Mouse (Mus musculus): ENCODE data around the gene Emsy.
A peak's percentile ranks its signal among the peaks of the same experiment; 100 is the strongest.

The Emsy gene

GRCm38 (mm10) chr7:98575651-98576239 is 80.8 kb downstream of the Emsy start:
- no peak for DNase-seq

GRCm38 (mm10) chr7:98574771-98575191 is 81.8 kb downstream of the Emsy start:
- no peak for DNase-seq

GRCm38 (mm10) chr7:98574271-98574670 is 82.3 kb downstream of the Emsy start:
- no peak for DNase-seq

- DNase-seq: peak; percentile 54 to 73
Observed at GRCm38 (mm10) chr7:98573231-98573781, 83.3 kb downstream of the Emsy start.

- no peak for DNase-seq
Observed at GRCm38 (mm10) chr7:98572223-98572868, 84.2 kb downstream of the Emsy start.

- DNase-seq: peak; percentile 47 to 52
Observed at GRCm38 (mm10) chr7:98570824-98571505, 85.6 kb downstream of the Emsy start.

- no peak for DNase-seq
Observed at GRCm38 (mm10) chr7:98567056-98567455, 89.5 kb downstream of the Emsy start.

GRCm38 (mm10) chr7:98564607-98565364 is 91.8 kb downstream of the Emsy start:
- no peak for DNase-seq

- no peak for DNase-seq
Observed at GRCm38 (mm10) chr7:98563991-98564390, 92.6 kb downstream of the Emsy start.

GRCm38 (mm10) chr7:98562966-98563365 is 93.6 kb downstream of the Emsy start:
- DNase-seq: no peak

- DNase-seq: no peak
Observed at GRCm38 (mm10) chr7:98562186-98562585, 94.4 kb downstream of the Emsy start.

- no peak for DNase-seq
Observed at GRCm38 (mm10) chr7:98561556-98562164, 94.9 kb downstream of the Emsy start.

GRCm38 (mm10) chr7:98558128-98558921 is 98.3 kb downstream of the Emsy start:
- DNase-seq: no peak

GRCm38 (mm10) chr7:98556767-98557394 is 99.7 kb downstream of the Emsy start:
- no peak for DNase-seq

GRCm38 (mm10) chr7:98551041-98551440 is 105.5 kb downstream of the Emsy start:
- no peak for DNase-seq

- DNase-seq: no peak
Observed at GRCm38 (mm10) chr7:98550596-98550995, 106.0 kb downstream of the Emsy start.

- peak in 1 of 2 experiments; percentile 26 for DNase-seq
Observed at GRCm38 (mm10) chr7:98548839-98549238, 107.7 kb downstream of the Emsy start.

- DNase-seq: peak in 1 of 2 experiments; percentile 16
Observed at GRCm38 (mm10) chr7:98544556-98544955, 112.0 kb downstream of the Emsy start.

GRCm38 (mm10) chr7:98543853-98544370 is 112.7 kb downstream of the Emsy start:
- no peak for DNase-seq

- DNase-seq: no peak
Observed at GRCm38 (mm10) chr7:98542731-98543142, 113.8 kb downstream of the Emsy start.

- DNase-seq: no peak
Observed at GRCm38 (mm10) chr7:98542267-98542666, 114.3 kb downstream of the Emsy start.

All from cerebellum, postnatal 14 days (tissue).